Mouse (Mus musculus) kidney, adult 8-10 months (tissue): ENCODE data around the gene Hoxa9.
A peak's percentile ranks its signal among the peaks of the same experiment; 100 is the strongest.

Experiments
- DNase-seq, 2 experiments: peaks; one replicate each; pipeline ENCODE4 v3.0.0; 2022

Hoxa9 gene

DNA sequence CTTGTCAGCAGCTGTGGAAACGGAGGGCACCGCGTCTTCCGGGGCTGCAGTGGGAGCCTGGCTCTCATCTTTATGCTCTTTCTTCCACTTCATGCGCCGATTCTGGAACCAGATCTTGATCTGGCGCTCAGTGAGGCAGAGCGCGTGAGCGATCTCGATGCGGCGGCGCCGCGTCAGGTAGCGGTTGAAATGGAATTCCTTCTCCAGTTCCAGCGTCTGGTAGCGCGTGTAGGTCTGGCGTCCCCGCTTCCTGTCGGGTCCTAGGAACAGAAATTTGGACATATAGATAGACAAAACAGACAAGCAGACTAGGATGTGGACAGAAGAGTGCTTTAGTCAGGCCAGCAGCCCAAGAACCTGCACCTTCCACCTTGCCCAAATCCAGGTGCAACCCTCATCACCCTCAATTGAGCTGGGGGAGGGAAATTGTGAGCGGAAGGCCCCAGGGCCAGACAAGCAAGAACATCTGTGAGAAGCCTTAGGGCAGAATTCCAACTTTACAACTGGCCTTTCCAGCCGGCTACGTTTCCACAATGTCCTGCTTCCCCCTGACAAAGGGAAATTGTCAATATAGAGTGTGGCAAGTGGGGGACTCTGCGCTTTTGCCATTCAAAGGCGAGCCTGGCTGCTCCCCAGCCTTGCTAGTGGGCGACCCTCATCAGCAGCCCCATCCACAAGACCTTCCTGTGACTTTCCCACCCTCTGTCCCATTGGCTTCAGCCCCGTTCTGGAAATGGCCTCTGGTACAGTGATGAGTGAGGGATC, 14.9 kb downstream of the Hoxa9 start:
- peak; percentile 37 to 53 for DNase-seq

DNA sequence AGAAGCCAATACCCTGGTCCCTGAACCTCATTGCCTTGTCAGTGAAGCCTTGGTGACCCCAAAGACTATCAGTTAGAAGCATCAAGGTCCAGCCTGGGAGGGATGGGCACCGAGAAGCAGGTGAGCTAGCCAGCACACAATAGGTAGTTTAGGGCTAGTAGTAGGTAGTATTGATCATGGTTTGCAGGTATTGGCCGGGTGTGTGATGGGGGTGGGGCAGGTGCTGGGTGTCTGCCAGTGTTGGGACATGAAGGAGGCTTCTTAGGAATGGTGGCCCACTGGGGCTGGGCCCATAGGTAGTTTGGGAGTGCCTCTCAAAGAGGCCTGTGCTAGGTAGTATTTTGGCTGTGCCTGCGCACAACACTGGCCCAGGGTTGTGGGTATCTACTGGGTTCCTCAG, 15.8 kb downstream of the Hoxa9 start:
- peak; percentile 20 to 29 for DNase-seq

DNA sequence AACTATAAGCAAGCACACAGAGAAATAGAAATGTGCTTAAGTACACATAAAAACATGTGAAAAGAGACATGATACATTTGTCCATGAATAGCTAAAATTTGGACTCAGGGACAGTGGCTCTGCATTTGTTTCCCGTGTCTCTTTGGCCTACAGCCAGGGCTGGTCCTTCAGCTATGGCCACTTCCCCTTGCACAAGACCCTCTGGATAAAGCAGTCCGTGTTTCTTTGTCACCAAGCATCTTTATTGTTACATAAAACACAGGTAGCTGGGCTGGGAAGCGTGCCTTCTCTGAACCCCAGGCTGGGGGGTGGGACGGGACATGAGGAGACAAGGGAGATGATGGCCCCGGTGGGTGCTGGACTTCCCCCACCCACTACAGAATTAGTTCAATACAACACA, 16.6 kb downstream of the Hoxa9 start:
- peak; percentile 15 to 37 for DNase-seq

DNA sequence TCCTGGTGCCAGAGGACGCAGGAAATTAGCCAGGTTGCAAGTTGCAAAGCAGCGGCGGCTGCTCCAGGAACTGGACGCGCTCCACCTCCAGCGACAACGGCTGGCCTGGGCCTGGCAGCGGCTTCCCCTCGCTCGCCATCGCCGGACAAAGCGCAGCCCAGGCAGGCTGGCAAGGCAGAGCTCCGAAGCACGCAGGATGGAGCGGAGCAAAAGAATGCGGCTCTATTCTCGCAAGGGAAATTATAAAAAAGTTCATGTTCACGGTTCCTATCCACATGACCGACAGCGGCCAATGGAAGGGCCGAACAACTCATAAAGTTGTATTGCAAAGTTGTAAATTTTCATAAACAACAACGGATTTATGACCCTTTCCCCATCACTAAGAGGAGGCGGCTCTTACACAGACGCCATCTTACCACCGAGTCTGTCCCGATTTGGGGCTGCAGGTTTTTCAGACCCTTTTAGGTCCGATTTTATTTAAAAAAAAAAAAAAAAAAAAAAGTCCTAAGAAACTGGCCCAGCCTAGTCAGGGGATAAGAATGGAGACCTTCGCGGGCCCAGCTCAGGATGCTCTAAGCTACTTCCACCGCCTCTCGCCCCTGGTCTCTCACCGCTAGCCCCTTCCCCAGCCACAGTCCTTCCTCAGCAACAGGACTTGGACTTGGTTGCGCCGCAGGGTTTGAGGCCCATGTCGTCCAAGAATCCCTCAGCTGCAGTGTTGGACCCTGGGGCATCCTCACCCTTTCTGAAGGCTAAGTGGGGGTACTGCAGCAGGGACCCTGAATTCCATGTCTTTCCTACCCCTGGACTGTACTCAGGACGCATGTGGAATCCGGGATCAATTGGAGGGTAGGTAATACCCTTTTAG, 17.5 kb downstream of the Hoxa9 start, which contains the start of the genes Hoxa3 and Gm28308:
TSS of gene Hoxa3 (minus strand) at position 218 of the 868 bp plus-strand sequence.
TSS of gene Gm28308 (minus strand) at position 221 of the 868 bp plus-strand sequence.
- peak; percentile 87 to 88 for DNase-seq

DNA sequence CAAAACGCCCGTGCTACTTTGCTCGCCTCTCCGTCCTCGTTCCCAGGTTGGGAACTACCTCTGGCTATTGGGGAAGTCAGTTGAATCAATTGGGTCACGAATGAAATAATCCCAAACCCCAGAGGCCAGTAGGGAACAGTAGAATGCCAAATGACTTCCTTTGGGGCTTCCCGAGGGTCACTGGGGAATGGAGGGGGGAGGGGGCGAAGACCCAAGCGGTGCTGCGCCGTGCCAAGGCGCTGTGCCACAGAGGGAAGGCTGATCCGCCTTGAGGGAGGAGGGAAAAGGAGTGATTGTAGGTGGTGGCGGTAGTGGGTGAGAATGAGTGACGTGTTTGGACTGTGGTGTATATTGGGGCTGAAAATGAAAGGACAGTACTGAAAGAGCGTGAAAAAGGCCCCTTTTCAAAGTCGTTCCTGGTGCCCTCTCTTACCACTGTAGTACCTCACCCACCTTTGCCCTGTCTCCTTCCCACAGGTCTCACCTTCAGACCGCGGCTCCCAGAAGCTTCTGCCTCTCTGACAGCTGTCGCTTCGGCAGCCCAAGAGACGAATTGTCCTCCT, 18.3 kb downstream of the Hoxa9 start:
- peak; percentile 72 to 78 for DNase-seq

DNA sequence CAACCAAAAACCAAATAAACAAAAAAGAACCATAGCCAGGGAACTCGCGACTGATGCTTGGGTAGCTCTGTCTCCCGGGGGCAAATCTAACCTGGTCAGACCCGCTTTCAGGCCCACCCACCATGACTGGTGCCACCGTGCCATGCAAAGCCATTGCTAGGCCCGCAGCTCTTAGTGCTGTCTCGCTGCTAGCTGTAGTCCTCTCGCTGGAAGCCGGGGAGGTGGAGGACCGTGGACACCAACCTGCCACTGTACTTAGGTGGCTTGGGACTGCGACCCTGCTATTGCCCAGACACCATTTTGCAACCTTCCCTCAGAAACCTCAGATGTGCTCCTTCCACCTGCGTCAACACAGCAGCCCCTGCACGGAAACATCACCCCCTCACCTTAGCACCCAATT, 18.9 kb downstream of the Hoxa9 start:
- peak; percentile 31 to 41 for DNase-seq

DNA sequence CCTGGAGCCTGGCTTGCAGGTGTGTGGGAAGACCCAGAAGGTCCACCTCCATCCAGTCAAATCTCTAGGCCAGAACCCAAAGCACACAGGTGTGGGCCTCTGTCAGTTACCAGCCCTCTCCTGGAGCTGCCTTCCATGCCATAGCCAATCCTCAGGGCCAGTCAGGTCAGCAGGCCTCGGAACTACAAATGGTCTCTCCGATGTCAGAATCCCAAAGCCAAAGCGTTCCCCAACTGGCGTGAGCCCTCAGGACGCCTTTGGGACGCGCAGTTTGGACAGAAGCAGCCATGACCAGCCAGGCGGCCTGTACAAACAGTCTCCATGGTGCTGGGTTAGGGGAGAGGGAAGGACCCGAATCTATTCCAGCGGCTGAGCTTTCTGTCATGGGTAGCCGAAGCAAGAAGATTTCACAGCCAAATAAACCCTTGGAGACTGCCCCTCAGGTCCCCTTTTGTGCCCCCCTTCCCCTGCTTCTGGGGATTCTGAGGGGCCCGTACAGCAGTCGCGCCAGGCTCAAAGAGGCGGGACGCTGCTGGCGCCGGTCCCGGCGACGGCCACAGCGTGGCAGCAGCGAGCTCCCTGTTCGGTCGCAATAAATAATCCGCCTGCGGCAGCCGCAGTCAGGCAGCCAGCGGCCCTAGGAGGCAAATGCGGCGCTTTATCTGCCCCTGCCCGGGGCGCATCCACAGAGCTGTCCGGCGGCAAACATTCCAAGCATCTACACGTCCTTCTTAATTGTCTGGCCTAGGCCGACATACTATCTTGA, 19.5 kb downstream of the Hoxa9 start:
- DNase-seq: peak; percentile 82 to 87

DNA sequence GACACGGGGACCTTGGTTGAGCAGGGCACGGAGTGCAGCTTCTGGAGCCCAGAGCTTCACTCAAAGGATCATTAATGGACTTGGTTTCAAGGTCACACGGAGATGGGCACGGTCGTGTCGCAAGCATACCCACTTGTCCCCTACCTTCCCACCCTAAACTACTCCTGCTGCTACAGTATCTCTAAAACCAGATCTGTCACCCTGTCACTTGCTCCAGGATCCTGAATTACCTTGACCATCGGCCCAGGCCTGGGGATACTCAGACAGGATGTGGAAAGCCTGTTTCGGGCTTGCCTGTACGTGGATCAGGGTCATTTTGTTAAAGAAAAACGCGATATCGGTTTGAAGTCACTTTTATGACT, 21.2 kb downstream of the Hoxa9 start:
- DNase-seq: no peak

DNA sequence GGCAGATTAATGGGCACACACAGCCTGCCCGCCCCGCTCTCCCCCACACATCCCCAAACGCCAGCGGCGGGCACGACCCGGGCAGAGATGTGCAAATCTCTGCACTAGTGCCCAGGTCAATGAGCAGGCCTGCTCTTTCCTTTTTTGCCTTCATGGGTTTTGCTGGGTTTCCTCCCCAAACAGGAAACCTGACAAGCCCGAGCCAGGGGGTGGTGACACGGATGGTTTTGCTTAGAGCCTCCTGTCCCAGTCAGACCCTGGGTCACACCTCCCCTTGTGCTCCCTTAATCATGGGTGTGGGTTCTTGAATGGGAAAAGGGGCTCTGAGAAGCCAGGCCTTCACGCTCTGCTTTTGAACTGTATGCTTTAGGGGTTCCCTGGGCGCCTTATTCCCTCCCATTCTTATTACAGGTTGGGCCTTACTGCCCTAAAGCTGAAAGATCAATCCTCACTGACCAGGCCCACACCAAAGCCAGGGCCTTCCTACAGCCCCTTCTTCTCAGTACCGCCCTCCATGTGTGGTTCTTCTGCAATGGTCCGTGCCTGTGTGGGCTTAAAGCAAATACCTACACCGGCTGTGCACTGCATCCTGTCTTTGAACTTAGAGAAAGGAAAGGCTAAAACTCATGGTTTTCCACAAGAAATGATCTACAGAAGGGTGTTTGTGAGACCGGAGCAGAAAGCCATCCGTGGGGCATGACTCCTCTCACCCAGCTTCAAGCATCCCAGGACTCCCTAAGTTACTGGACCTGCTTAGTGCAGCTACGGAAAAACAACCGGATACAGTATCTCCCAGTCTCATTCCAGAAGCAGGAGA, 21.8 kb downstream of the Hoxa9 start:
- peak in 1 of 2 experiments; percentile 22 for DNase-seq

DNA sequence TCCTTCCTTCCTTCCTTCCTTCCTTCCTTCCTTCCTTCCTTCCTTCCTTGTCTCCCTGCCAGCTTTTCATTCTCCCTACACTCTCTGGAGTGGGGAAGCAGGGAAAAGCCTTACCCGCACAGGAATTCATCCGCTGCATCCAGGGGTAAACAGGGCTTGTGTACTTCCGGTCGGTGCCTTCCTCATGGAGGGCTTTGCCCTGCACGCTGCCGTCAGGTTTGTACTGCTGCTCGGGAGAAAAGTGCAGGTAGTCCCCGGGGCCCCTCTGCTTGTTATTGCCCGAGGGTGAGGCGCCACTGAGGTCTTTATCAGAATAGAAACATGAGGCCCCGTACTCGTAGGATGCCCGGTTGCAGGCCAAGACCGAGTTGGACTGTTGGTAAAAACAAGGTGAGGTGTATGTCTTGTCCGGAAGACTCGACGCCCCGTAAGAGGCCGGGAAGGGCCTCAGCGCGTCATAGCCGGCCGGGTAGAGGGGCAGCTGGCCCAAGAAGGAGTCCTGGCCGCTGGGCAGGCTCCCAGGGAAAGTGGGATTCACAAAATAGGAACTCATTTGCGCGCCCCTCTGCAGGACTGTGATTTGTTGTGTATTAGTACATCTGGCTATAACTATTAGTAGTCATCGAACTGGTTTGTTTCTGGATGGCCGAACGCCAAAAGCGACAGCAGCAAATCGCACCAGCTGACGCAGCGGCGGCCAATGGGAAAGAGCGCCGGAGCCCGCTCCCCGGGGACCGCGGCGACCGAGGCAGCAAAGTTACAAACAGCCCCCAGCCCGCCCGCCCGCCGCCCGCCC, 22.6 kb downstream of the Hoxa9 start, which contains the start of gene Hoxa6:
TSS of gene Hoxa6 (minus strand) at position 651 of the 796 bp plus-strand sequence.
- DNase-seq: peak; percentile 65 to 69

DNA sequence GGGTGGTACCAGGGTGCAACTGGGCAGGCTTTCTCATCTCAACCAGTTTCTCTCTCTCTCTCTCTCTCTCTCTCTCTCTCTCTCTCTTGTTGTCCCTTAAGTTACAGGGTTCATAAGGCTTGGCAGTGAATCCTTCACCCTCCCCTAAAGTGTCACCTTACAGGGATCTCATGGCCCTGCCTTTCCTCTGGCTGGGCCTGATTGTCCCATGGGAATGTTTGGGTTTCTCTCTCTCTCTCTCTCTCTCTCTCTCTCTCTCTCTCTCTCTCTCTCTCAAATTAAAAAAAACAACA, 23.3 kb downstream of the Hoxa9 start:
- no peak for DNase-seq

DNA sequence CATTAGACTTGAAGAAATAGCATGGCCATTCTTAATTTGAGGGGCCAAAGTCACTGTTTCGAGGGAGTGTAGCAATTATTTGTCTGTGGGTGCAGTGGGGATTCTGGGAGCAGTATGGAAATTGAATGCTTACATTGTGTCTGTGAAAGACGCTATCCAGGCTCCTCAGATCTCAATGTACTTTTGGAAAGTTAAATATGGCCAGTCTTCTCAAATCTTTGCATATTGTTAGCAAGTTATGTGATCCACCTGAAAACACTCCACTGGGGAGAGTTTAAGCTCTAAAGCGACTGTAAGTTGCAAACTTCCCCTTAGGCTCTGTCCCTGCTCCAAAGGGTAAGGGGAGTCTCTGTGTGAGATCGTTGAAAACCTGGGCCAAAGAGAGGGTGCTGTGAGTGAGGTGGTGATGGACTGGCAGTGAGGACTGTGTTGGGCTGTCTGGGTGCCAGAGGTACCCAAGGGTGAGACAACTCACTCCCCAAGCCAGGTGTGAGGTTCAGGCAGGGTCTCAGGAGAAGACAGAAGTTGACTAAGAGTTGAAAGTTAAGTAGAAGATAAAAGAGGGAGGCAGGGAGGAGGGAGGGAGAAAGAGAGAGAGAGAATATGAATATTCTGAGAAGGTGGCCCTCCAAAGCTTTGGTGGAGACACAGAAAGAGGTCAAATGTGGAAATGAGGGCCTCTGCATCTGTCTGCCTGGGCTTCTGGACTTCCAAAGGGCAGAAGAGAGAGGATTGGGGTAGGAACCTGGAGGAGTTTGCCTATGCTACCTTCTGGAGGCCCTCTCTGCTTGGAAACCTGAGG, 23.8 kb downstream of the Hoxa9 start:
- no peak for DNase-seq

DNA sequence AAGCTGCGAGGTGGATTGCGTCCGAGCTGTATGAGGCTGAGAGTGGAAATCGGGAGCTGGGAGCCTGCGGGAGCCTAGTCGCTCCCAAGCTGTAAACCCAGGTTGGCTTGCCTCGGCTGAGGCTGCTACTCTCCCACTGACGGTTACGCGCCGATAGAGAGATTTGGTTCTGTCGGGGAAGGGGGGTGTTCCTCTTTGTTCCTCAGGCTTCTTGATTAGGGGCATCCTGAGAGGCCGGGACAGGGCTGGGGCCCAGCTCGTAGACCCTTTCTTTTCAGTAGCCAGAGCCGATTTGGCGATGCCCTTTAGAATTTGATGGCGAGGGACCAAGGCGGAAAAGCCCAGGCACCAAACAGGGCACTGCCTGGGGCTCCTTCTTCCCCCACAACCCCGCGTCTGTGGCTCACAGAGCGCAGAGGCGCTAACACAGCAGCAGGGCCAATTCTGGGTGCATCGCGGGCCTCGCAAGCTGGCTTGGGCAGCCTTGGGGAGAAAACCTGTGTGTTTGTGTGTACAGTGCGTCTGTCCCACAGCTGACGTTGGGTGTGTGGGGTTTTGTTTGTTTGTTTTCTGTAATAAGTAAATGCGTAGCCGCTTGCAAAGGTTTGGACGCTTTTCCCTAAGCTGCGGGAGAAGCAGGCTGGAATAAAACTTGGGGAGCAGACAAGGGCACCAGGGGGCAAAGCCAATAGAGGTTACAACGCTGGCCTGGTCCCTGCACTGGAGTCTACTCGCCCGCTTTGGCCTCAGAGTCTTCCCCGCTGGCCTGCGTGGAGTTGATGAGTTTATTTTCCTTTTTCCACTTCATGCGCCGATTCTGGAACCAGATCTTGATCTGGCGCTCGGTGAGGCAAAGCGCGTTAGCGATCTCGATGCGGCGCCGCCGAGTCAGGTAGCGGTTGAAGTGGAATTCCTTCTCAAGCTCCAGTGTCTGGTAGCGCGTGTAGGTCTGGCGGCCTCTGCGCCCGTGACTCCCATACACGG, 25.0 kb downstream of the Hoxa9 start:
- DNase-seq: peak in 1 of 2 experiments; percentile 4

DNA sequence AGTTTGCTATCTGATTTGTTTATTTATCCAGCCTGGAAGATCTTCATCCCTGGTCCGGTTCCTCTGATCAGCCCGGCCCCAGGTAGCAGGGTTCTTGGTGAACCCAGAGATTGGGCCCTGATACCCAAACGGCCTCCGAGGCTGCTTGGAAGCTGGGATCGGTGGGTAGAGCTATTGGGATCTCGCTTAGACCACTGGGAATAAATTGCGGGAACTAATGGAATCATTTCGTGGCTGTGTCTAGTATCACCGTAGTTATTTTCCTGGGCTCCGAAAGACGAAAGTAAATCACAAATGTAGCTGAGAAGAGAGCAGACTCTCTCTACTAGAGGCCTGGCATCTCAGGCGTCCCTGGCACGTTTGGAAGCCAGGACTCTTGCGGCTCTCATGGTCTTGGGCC, 25.7 kb downstream of the Hoxa9 start:
- no peak for DNase-seq

DNA sequence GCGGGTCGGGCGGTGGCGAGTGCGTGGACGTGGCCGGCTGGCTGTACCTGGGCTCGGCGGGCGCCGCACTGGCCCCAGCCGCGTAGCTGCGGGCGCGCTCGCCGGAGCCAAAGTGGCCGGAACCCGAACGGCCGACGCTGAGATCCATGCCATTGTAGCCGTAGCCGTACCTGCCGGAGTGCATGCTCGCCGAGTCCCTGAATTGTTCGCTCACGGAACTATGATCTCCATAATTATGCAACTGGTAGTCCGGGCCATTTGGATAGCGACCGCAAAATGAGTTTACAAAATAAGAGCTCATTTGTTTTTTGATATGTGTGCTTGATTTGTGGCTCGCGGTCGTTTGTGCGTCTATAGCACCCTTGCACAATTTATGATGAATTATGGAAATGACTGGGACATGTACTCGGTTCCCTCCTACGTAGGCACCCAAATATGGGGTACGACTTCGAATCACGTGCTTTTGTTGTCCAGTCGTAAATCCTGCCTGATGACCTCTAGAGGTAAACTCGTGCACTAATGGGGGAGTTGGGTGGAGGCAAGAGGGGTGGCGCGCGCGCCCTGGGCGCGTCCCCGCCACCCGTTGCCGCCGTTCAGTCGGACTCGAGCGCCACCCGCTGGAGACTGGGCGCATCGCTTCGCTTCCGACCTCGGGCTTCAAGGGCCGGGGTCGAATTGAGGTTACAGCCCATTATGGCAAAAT, 26.7 kb downstream of the Hoxa9 start, which contains the start of gene Hoxa5:
TSS of gene Hoxa5 (minus strand) at position 538 of the 703 bp plus-strand sequence.
- DNase-seq: peak; percentile 91 to 93

DNA sequence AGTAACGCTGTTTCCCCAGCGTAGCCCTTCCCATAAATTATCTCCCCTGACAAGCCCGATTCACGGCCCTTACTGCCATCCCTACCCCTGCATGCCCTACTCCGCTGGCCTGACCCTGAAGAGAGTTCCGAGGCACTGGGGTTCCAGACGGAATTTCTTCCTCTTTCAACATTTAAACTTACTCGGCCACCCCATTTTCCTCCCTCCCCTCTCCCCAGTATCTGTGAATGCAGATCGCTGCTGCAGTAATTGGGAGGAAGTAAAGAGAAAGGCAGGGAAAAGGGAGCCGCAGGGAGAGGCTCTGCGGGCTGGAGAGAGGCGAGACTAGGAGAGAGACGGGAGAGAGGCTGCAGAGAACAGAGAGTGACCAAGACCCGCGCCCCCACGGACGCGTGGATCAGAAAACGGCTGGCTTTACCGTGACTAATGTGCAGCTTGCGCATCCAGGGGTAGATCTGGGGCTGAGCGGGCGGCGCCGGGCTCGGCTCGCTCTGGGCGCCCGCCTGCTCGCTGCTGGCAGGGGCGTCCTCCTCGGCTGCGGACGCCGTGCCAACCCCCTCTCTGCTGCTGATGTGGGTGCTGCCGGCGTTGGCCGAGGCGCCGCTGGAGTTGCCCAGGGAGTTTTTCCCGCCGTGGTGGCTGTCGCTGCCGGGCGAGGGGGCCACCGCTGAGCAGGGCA, 27.4 kb downstream of the Hoxa9 start:
- DNase-seq: peak in 1 of 2 experiments; percentile 38

DNA sequence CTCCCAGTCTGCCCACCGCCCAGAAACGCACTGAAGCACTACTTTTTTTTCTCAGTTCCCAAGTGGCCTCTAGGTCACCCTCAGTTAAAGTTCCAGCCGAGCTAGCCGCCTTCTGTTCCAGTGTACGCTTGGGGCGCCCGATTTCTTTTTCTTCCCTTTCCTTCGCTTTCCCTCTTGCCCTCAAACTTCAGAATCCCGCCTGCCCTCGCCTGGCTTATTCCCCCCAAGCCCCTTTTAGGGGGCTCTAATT, 27.8 kb downstream of the Hoxa9 start:
- DNase-seq: peak; percentile 45 to 48
